Mouse (Mus musculus) left cerebral cortex, adult 2 months (tissue): ENCODE results near the gene Rnf149. TPM values are rescaled to one million over a fixed set of nuclear protein-coding genes. Genes with fewer than 3 reads are reported as not detected.

ENCODE experiments used
- DNase-seq, 2 experiments: peaks; one replicate each; pipeline ENCODE4 v3.0.0; 2021 to 2022; ENCODE audit warnings: low spot score in 2 of 2, mixed read lengths in 1 of 2; ENCODE audit errors: extremely low spot score in 1 of 2
- H3K27ac ChIP-seq: fragments of 200-600 bp; 2 replicates; pipeline ENCODE4 v1.8.1; 2022
- H3K4me3 ChIP-seq: fragments of 200-600 bp; 2 replicates; pipeline ENCODE4 v1.8.1; 2022
- CTCF ChIP-seq: fragments of 200-600 bp; IDR thresholded peaks from 2 replicates; pipeline ENCODE4 v1.8.1; 2022; ENCODE audit warnings: antibody characterized with exemption, mild to moderate bottlenecking, moderate library complexity
- intact Hi-C: fragments of 180-260 bp; cut with DNase I; formaldehyde crosslinking; loops from one replicate; pipeline ENCODE4 v1.15.1; 2025
- total RNA-seq, 2 experiments: library from RNA; stranded (reverse); gene quantifications; 2 replicates each; pipeline ENCODE4 v1.2.3; 2021

Rnf149 gene
- total RNA-seq, 2 experiments from 2014 or later, result 30.8 to 30.9 TPM

DNA sequence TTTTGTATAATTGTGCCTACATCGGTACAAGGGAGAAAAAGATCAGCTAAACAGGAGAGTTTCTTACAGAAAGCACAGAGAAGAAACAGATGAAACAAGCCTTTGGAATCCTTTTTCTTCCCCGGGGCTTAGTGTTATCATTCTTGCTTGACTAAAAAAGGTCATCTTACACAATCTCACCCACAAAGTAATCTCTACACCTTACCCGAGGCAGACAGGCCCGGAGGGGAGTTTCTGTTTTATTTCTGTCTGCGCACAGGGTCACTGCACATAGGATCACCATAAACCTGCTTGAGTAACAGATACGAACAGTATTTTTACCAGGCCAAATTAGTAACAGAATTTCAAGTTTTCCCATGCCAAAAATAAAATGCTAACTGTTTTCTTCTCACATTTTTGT, 5.6 kb downstream of the Rnf149 start:
- no peak overlapping the region for H3K4me3 ChIP-seq
- no peak overlapping the region for H3K27ac ChIP-seq
- intact Hi-C loops, result no loop called here
- no peak for TF ChIP-seq CTCF
- no peak for DNase-seq

- no peak for TF ChIP-seq CTCF
- no peak overlapping the region for H3K4me3 ChIP-seq
- H3K27ac ChIP-seq, result no peak overlapping the region
- no peak for DNase-seq
- intact Hi-C loops, result no loop called here
These were observed 9.1 kb downstream of the Rnf149 start for GRCm38 (mm10) chr1:39568079-39568478.

DNA sequence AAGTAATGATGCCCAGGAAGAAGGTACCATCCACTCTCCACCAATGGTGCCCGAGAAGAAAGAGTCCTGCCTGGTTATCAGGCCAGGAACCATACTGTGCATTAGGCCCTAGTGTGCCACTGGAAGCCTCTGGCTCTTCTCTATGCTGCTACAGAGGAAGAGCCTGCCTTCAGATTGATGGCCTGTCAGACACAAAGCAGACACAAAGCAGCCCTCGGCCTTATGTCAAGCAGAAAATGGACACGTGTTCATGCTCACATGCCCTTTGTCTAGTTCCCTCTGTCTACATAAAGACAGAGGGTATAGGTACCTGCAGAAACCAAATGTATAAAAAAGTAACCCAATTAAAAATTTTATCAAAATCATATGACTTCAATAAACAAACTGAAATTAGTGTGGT, 12.6 kb downstream of the Rnf149 start:
- intact Hi-C loops, result no loop called here
- no peak for DNase-seq
- Histone ChIP-seq H3K4me3 (no peak overlapping the region), H3K27ac (no peak overlapping the region)
- TF ChIP-seq CTCF, result no peak

GRCm38 (mm10) chr1:39563161-39563560, 14.0 kb downstream of the Rnf149 start:
- no peak for DNase-seq
- intact Hi-C loops, result no loop called here
- TF ChIP-seq CTCF, result no peak
- Histone ChIP-seq H3K4me3 (no peak overlapping the region), H3K27ac (no peak overlapping the region)

DNA sequence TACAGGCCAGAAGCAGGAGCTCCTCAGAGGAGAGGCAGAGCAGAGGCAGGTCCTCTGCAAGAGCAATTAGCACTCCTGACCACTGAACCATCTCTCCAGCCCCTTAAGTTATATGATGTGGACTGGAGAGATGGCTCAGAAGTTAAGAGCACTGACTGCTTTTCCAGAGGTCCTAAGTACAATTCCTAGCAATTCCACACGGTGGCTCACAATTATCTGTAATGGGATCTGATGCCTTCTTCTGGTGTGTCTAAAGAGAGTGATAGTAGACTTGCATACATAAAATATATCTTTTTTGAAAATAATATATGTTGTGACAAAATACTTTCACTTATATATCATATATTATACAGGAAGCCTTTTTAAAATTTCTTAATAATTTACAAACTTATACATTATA, 15.3 kb downstream of the Rnf149 start:
- DNase-seq, result no peak
- peak; percentile 43 for TF ChIP-seq CTCF
- intact Hi-C loops, result no loop called here
- Histone ChIP-seq H3K4me3 (no peak overlapping the region), H3K27ac (no peak overlapping the region)

- TF ChIP-seq CTCF, result no peak
- Histone ChIP-seq H3K4me3 (no peak overlapping the region), H3K27ac (no peak overlapping the region)
- DNase-seq, result no peak
- intact Hi-C loops, result no loop called here
These were observed 18.2 kb downstream of the Rnf149 start for GRCm38 (mm10) chr1:39559009-39559408.

GRCm38 (mm10) chr1:39555556-39556415, 21.4 kb downstream of the Rnf149 start:
- TF ChIP-seq CTCF, result no peak
- intact Hi-C loops, result loop anchor here (1.0 kb wide), 1 partner anchor 95 kb away; no protein-coding TSS in a partner anchor
- no peak overlapping the region for H3K4me3 ChIP-seq
- peak overlapping the region; percentile 20 for H3K27ac ChIP-seq
- peak; percentile 60 to 68 for DNase-seq

DNA sequence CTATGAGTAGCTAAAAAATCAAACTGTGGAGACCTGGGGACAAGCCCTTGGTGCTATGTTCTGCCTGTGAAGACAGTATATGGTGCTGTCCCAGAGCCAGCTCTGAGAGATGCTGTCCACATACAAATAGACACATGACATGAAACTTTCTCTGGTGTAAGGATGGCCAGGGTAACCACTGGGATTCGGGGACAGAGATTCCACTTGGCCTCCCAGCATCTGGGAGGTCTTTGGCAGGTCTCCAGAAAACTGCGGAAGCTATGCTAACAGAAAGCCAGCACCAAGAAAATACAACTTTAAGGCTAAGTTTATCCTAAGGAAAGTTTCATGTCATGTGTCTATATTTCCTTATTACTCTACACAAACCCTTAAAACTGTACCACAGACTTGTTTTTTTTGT, 27.4 kb downstream of the Rnf149 start:
- no peak overlapping the region for H3K4me3 ChIP-seq
- TF ChIP-seq CTCF, result no peak
- no peak for DNase-seq
- intact Hi-C loops, result no loop called here
- H3K27ac ChIP-seq, result no peak overlapping the region

- Histone ChIP-seq H3K27ac (no peak overlapping the region), H3K4me3 (no peak overlapping the region)
- intact Hi-C loops, result no loop called here
- peak; percentile 18 for TF ChIP-seq CTCF
- DNase-seq, result no peak
These were observed 30.0 kb downstream of the Rnf149 start for GRCm38 (mm10) chr1:39547238-39547637.

DNA sequence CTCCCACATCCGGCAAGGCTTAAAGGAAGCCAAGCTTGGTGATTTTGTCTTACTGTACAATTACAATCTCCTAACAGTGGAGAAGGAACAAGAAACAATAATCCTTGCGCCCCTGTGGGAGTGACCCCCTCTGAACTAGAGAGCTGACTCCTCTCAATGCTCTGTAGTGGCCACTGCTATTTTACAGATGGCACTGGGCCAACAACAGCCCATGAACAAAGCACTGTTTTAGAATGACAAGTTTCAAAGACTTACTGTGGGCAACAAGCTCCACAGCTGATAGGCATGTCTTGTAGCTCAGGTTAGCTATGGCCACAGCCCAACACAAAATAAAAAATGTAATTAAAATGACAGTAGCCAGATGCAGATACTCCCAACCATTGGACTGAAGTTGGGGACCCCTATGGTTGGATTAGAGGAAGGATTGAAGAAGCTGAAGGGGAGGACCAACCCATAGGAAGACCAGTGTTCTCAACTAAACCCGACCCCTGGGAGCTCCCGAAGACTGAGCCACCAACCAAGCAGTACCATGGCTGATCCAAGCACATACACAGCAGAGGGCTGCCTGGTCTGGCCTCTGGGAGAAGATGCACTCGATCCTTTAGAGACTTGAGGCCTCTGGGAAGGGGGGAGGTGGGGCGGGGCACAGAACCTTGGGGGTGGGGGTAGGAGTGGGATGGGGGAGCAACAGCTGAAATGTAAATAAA, 30.9 kb downstream of the Rnf149 start:
- no peak overlapping the region for H3K4me3 ChIP-seq
- no peak overlapping the region for H3K27ac ChIP-seq
- no peak for DNase-seq
- intact Hi-C loops, result no loop called here
- TF ChIP-seq CTCF, result no peak

DNA sequence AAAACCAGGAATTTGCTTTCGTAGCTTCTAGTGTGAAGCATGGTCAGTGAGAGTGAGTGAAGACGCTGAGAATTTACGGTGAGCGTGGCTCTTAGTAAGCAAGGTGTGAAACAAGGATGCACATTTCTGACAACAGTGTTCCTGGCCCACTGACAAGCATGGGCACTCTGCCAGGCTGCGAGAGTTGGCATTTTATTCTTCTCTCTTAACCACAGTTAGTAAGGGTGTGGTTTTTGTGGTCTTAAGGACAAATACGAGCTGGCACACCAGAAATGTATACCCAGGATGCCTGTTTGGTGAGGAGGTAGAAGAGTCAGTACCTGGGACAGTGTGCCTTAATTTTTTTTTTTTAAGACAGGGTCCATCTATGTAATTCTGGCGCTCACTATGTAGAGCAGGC, 31.6 kb downstream of the Rnf149 start:
- TF ChIP-seq CTCF, result no peak
- no peak for DNase-seq
- no peak overlapping the region for H3K27ac ChIP-seq
- intact Hi-C loops, result no loop called here
- no peak overlapping the region for H3K4me3 ChIP-seq

DNA sequence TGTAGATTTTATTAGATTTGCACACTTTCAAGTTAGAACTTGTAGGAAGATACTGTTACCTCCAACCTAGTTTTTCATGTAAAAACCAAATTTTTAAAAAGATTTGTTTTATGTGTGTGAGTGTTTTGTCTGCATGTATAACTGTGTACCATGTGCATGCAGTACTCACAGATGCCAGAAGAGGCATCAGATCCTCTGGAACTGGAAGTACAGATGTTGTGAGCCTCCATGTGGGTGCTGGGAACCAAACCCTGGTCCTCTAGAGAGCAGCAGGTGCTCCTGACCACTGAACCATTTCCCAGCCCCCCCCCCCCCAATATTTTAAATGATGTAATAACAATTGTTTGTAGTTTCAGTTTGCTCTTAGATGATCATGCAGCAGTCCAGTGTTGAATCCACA, 36.6 kb downstream of the Rnf149 start:
- Histone ChIP-seq H3K4me3 (no peak overlapping the region), H3K27ac (no peak overlapping the region)
- intact Hi-C loops, result no loop called here
- no peak for DNase-seq
- no peak; the same call in 1 of the 2 replicates for TF ChIP-seq CTCF
